Mouse (Mus musculus): ENCODE results near the gene Cetn4.

DNA sequence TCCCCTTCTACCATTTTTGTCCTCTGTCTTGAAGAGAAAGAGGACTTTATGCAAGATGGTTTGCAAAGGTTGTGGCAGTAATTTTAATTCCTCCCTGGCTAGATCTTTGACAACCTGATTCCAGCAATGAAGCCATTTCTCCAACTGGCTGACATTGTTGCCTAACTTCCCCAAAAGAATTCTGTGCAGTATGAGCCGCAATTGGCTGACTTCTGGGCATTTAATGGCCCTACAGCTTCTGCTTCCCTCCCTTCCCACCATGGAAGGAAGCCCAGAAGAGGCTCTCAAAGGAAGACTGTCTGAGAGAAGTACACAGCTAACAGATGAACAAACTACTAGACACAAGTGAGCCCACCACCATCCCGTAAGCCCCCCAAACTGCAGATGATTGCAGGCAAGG, 23.3 kb downstream of the Cetn4 start:
- TF ChIP-seq CTCF (conservative IDR thresholded peaks at IDR 0.05 in 1 of 2, IDR thresholded peaks at IDR 0.05 in 1 of 2; ENCODE audit: low read depth in 2 of 2, low read length in 2 of 2) (no peak), MAFK (IDR thresholded peaks at IDR 0.05; ENCODE audit: insufficient replicate concordance, low read length) (no peak), EP300 (IDR thresholded peaks at IDR 0.05; ENCODE audit: low read length) (no peak)
